Mouse (Mus musculus): Measurements from ENCODE around the gene Ccdc170.

GRCm38 (mm10) chr10:4556842-4557377 is 74.6 kb downstream of the Ccdc170 start:
- no peak for TF ChIP-seq CTCF (IDR thresholded peaks at IDR 0.05; ENCODE audit: low read depth)
- TF ChIP-seq EP300 (IDR thresholded peaks at IDR 0.05; ENCODE audit: low read depth) = no peak
